Mouse (Mus musculus) kidney, adult 10 weeks (tissue): ENCODE results near the gene Rapsn. TPM values are rescaled to one million over a fixed set of nuclear protein-coding genes. Genes with fewer than 3 reads are reported as not detected.

ENCODE experiments used
- polyA plus RNA-seq: library from polyadenylated mRNA; stranded (reverse); fragments of 350-450 nt; fragmentation: Illumina TruSeq; extraction: RNeasy Lipid Tissue Mini Kit (QIAGEN cat#74804); gene quantifications from one replicate; pipeline ENCODE4 v1.2.3, GENCODE M21; 2014; ENCODE audit warnings: low read depth, low replicate concordance

Gene Rapsn
- polyA plus RNA-seq = not detected

DNA sequence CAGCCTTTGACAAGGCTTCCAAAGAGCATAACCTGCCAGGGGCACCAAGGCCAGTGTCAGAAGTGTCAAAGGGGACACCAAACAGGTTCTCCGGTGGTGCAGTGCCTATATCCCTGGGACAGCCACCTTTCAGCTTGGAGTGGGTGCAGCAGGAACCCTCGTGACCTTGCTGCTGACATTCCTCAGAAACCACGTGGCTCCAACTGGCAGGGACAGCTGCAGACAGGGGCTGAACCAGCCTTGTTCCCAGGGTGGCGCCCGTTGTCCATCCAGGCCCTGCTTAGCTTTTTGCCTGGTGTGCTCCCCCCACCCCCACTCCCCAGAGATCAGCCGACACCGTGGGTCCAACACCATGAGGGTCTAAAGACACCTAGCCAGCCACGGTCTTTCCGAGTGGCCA is at the start of gene Rapsn:
TSS of gene Rapsn (plus strand) at position 236 of the 400 bp plus-strand sequence.

DNA sequence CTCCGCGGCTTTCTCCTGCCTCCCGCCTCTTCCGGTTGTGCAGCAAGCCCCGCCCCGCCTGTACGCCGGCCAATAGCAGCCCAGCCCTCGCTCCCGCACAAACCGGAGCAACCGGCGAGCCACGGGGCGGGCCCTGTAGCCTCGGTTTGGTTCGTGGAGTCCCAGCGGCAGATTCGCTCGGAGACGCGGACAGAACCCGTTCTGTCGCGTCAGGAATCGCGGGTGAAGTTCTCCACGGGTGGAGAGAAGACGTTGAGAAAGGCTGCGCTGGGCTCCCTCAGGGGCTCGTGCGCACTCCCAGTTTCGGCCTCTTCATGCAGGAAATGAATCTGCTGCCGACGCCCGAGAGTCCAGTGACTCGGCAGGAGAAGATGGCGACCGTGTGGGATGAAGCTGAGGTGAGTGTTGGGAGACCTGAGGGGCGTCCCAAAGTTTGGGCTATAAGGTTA is 18.5 kb downstream of the Rapsn start, which contains the start of gene Psmc3:
TSS of gene Psmc3 (plus strand) at position 76 of the 449 bp plus-strand sequence.

DNA sequence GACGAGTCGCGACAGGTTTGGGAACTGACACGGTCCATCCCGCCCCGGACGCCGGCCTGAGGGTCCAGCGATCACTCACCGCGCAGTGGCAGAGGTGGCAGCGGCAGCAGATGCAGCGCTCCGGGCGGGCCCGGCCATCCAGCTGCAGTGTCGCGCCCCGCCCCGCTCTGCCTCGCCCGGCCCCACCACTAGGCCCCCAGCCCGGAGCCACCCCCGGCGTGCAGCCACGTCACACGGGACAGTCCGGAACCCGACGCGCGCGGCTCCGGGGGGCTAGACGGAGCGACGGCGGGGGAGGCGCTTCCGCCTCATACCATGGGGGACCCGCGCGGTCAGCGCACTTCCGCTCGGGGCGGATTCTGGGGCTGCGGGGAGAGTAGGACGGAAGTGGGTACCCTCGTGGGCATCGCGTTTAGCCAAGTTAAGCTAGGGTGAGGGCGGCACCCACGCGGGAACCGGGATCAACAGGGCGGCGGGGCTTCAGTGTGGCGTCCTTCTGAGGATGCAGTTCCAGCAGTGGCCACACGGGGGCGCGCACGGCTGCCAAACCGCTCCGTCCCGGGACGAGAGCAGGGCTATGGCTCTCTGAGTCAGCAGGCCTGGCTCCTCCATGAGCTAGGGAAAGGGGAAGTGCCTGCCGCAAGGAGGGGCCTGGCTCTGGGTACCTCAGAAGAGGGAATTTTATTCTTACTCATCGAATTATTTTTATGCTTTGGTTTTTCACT is 34.8 kb downstream of the Rapsn start, which contains the start of gene Slc39a13:
TSS of gene Slc39a13 (minus strand) at position 342 of the 725 bp plus-strand sequence.

DNA sequence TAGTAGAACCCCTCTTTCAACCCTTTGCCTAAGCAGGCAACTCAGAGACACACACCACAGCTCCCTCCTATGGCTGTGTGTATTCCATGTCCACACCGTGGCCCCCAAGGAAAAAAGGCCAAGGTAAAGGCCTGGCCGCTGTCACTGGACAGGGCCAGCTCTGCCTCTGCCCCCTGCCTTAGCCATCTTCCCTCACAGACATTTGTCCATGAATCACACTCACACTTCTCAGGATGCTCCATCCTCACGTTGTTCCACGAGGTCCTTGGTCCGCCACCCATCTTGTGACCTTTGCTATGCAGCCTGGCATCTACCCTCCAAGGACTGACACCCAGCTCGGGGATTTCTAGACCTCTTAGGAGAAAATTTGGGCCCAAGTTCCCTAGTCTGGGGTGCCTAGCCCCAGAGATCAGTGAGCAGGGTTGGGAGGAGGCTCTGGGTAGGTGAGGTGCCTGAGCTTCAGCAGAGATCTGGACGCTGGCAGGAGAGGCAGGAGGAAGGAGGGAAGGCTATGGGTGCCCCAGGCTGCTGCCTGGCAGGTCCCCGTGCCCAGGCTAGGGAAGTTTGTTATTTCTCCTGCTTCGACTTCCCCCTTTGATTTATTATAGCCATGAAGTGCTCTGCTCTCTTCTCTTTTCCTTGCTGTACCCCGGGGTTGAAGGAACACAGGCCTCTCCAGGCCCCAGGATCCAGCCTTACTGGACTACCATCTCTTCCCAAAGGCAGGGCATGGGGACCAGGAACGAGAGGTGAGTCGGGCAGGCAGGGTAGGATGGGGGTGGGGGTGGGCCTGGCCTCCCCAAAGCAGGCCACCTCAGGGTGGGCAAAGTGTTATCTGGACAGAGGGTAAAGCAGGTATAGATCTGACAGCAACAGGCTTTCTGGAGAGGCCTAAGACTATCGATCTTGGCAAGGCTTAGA is 46.6 kb downstream of the Rapsn start, which contains the start of gene Spi1:
TSS of gene Spi1 (plus strand) at position 616 of the 921 bp plus-strand sequence.

Other genes starting within 250 kb of the Rapsn start
- gene Mtch2, start 188.5 kb upstream of the Rapsn start, polyA plus RNA-seq = 626 TPM
- not detected for gene C1qtnf4, start 149.8 kb upstream of the Rapsn start, polyA plus RNA-seq
- 12.0 TPM for gene Kbtbd4, start 130.9 kb upstream of the Rapsn start, polyA plus RNA-seq
- 335 TPM for gene Ndufs3, start 130.8 kb upstream of the Rapsn start, polyA plus RNA-seq
- 76.2 TPM for gene Celf1, start 95.2 kb upstream of the Rapsn start, polyA plus RNA-seq
- gene Psmc3, start 18.4 kb downstream of the Rapsn start, polyA plus RNA-seq = 173 TPM
- 4.7 TPM for gene Slc39a13, start 34.8 kb downstream of the Rapsn start, polyA plus RNA-seq
- gene Spi1, start 46.8 kb downstream of the Rapsn start, polyA plus RNA-seq = 1.9 TPM
- gene Mybpc3, start 82.5 kb downstream of the Rapsn start, polyA plus RNA-seq = not detected
- 1.9 TPM for gene Madd, start 148.2 kb downstream of the Rapsn start, polyA plus RNA-seq
- gene Nr1h3, start 167.2 kb downstream of the Rapsn start, polyA plus RNA-seq = 1.1 TPM
- 30.4 TPM for gene Acp2, start 167.3 kb downstream of the Rapsn start, polyA plus RNA-seq
- 12.4 TPM for gene Ddb2, start 201.4 kb downstream of the Rapsn start, polyA plus RNA-seq
- 0.77 TPM for gene Pacsin3, start 220.3 kb downstream of the Rapsn start, polyA plus RNA-seq
- gene Arfgap2, start 229.4 kb downstream of the Rapsn start, polyA plus RNA-seq = 9.7 TPM